Comparison of ENCODE assay signal across 27 mouse cellular contexts in genomic region chr2:52272146-52272545, GRCm38 (mm10).
DNase-seq lines count a peak whose midpoint lies in the region; ATAC-seq and TF ChIP-seq lines count a peak whose summit lies in the region.
"Had no signal": no experiment of that assay in that cellular context is flagged by ENCODE, and none has a peak within 500 bp of the region (broad histone marks: within the 10 kb centered on the region; RNA-seq: fewer than 3 reads in every experiment).

No protein-coding gene starts in this region.

- no peak overlapping the region for H3K4me2 ChIP-seq in hindbrain, postnatal 0 days (ENCODE audit: low read depth, low read length)
- H3K4me2 ChIP-seq in kidney, embryonic 15.5 days = no peak overlapping the region
- no peak overlapping the region for H3K4me2 ChIP-seq in neural tube, embryonic 15.5 days
- H3K4me2 ChIP-seq: embryonic facial prominence, embryonic 12.5 days; forebrain, embryonic 15.5 days; intestine, embryonic 15.5 days; limb, embryonic 13.5 days; liver, embryonic 11.5 days; lung, embryonic 15.5 days; midbrain, embryonic 11.5 days; neural tube, embryonic 12.5 days had no signal

- intact Hi-C loops in gastrocnemius, adult 2 months (cut with DNase I) = no loop called here
- intact Hi-C loops in gastrocnemius, postnatal 14 days (cut with DNase I; ENCODE audit: low total_unique reads) = no loop called here

- TF ChIP-seq CTCF in gastrocnemius, adult 2 months (IDR thresholded peaks at IDR 0.05) = no peak
- TF ChIP-seq CTCF in hindbrain, postnatal 0 days (IDR thresholded peaks at IDR 0.05; ENCODE audit: low read depth) = no peak

- H3K9me3 ChIP-seq in hindbrain, embryonic 10.5 days = no peaks in the 10 kb centered on the region
- H3K9me3 ChIP-seq in hindbrain, postnatal 0 days (ENCODE audit: low read length) = no peaks in the 10 kb centered on the region
- no peaks in the 10 kb centered on the region for H3K9me3 ChIP-seq in kidney, embryonic 15.5 days (replicated peaks)
- no peaks in the 10 kb centered on the region for H3K9me3 ChIP-seq in neural tube, embryonic 15.5 days (replicated peaks)
- H3K9me3 ChIP-seq: embryonic facial prominence, embryonic 12.5 days; forebrain, embryonic 10.5 days; forebrain, embryonic 15.5 days; G1E; intestine, embryonic 15.5 days; limb, embryonic 13.5 days; lung, embryonic 15.5 days; neural tube, embryonic 12.5 days had no signal

- no peak overlapping the region for H3K9ac ChIP-seq in hindbrain, postnatal 0 days (replicated peaks; ENCODE audit: low read length)
- H3K9ac ChIP-seq in kidney, embryonic 15.5 days = no peak overlapping the region
- no peak overlapping the region for H3K9ac ChIP-seq in neural tube, embryonic 15.5 days (replicated peaks)
- H3K9ac ChIP-seq: embryonic facial prominence, embryonic 12.5 days; forebrain, embryonic 15.5 days; intestine, embryonic 15.5 days; limb, embryonic 13.5 days; lung, embryonic 15.5 days; neural tube, embryonic 12.5 days had no signal

- 30% methylated on average over 1 of the region's 1 CpGs for WGBS in hindbrain, embryonic 10.5 days
- 27% methylated on average over 1 of the region's 1 CpGs for WGBS in hindbrain, postnatal 0 days
- WGBS in kidney, embryonic 15.5 days = 36% methylated on average over 1 of the region's 1 CpGs
- 43% methylated on average over 1 of the region's 1 CpGs for WGBS in neural tube, embryonic 15.5 days

- DNase-seq in gastrocnemius, adult 2 months = peak; percentile 61
- no peak for DNase-seq in gastrocnemius, postnatal 14 days
- DNase-seq in hindbrain, embryonic 10.5 days (ENCODE audit: low spot score) = peak; percentile 3
- no peak for DNase-seq in hindbrain, postnatal 0 days (ENCODE audit: low spot score)
- no peak for DNase-seq in kidney, adult 18-20 months
- DNase-seq in adrenal gland, postnatal 10 days = no peak
- DNase-seq: adrenal gland, postnatal 14 days; cerebellum, adult 11 months; cerebellum, adult 9-10 months; cerebellum, postnatal 36 days; embryo, embryonic 11 days; kidney, adult 9 months; kidney, postnatal 4 days; thymus, postnatal 4 days had no signal

- H3K27ac ChIP-seq in gastrocnemius, adult 2 months = peak overlapping the region; percentile 55
- no peak overlapping the region for H3K27ac ChIP-seq in hindbrain, embryonic 10.5 days
- no peak overlapping the region for H3K27ac ChIP-seq in hindbrain, postnatal 0 days
- no peak overlapping the region for H3K27ac ChIP-seq in kidney, embryonic 15.5 days
- H3K27ac ChIP-seq in neural tube, embryonic 15.5 days (replicated peaks) = peak overlapping the region; percentile 11; the same call in 1 of the 2 replicates
- H3K27ac ChIP-seq: embryonic facial prominence, embryonic 12.5 days; forebrain, embryonic 10.5 days; forebrain, embryonic 15.5 days; intestine, embryonic 15.5 days; limb, embryonic 13.5 days; lung, embryonic 15.5 days; neural tube, embryonic 12.5 days had no signal

- no peaks in the 10 kb centered on the region for H3K36me3 ChIP-seq in hindbrain, embryonic 10.5 days
- H3K36me3 ChIP-seq in hindbrain, postnatal 0 days (ENCODE audit: insufficient read depth, low read length) = no peaks in the 10 kb centered on the region
- H3K36me3 ChIP-seq in kidney, embryonic 15.5 days = no peaks in the 10 kb centered on the region
- no peaks in the 10 kb centered on the region for H3K36me3 ChIP-seq in neural tube, embryonic 15.5 days
- H3K36me3 ChIP-seq: embryonic facial prominence, embryonic 12.5 days; forebrain, embryonic 10.5 days; forebrain, embryonic 15.5 days; G1E; intestine, embryonic 15.5 days; limb, embryonic 13.5 days; lung, embryonic 15.5 days; neural tube, embryonic 12.5 days had no signal

- H3K27me3 ChIP-seq in hindbrain, embryonic 10.5 days (ENCODE audit: insufficient read depth, poor library complexity, severe bottlenecking) = no peaks in the 10 kb centered on the region
- no peaks in the 10 kb centered on the region for H3K27me3 ChIP-seq in hindbrain, postnatal 0 days (ENCODE audit: insufficient read depth, low read length)
- H3K27me3 ChIP-seq in kidney, embryonic 15.5 days = no peaks in the 10 kb centered on the region
- no peaks in the 10 kb centered on the region for H3K27me3 ChIP-seq in neural tube, embryonic 15.5 days (replicated peaks)
- H3K27me3 ChIP-seq: embryonic facial prominence, embryonic 12.5 days; forebrain, embryonic 15.5 days; intestine, embryonic 15.5 days; limb, embryonic 13.5 days; lung, embryonic 15.5 days; neural tube, embryonic 12.5 days had no signal

- no peak for ATAC-seq in hindbrain, postnatal 0 days
- 0 out of 2 replicates have a peak, but pooled peaks have one; percentile 40 for ATAC-seq in kidney, embryonic 15.5 days (replicated peaks; ENCODE audit: low FRiP score)
- ATAC-seq in neural tube, embryonic 15.5 days (ENCODE audit: low FRiP score) = no peak
- ATAC-seq: forebrain, embryonic 15.5 days; intestine, embryonic 15.5 days; midbrain, embryonic 16.5 days had no signal

- peaks cover 3% of the 10 kb centered on the region; the same call in 1 of the 2 replicates for H3K4me1 ChIP-seq in hindbrain, embryonic 10.5 days (replicated peaks)
- H3K4me1 ChIP-seq in hindbrain, postnatal 0 days (ENCODE audit: insufficient read depth, low read length) = no peaks in the 10 kb centered on the region
- no peaks in the 10 kb centered on the region for H3K4me1 ChIP-seq in kidney, embryonic 15.5 days
- H3K4me1 ChIP-seq in neural tube, embryonic 15.5 days = peaks cover 10% of the 10 kb centered on the region
- H3K4me1 ChIP-seq: embryonic facial prominence, embryonic 12.5 days; forebrain, embryonic 15.5 days; intestine, embryonic 15.5 days; lung, embryonic 15.5 days; neural tube, embryonic 12.5 days had no signal

- H3K4me3 ChIP-seq in gastrocnemius, adult 2 months = no peak overlapping the region
- H3K4me3 ChIP-seq in hindbrain, embryonic 10.5 days = no peak overlapping the region
- H3K4me3 ChIP-seq in hindbrain, postnatal 0 days (ENCODE audit: low read length) = no peak overlapping the region
- H3K4me3 ChIP-seq in kidney, embryonic 15.5 days (replicated peaks) = no peak overlapping the region
- no peak overlapping the region for H3K4me3 ChIP-seq in neural tube, embryonic 15.5 days (replicated peaks)
- H3K4me3 ChIP-seq: embryonic facial prominence, embryonic 12.5 days; forebrain, embryonic 10.5 days; forebrain, embryonic 15.5 days; intestine, embryonic 15.5 days; limb, embryonic 13.5 days; lung, embryonic 15.5 days; neural tube, embryonic 12.5 days had no signal

Comparison
In these comparisons a context has a peak if more than half of its experiments do, and no peak if none do; other contexts are left out.
1. DNase-seq: peak in gastrocnemius, adult 2 months (single experiment) and hindbrain, embryonic 10.5 days (single experiment); none in gastrocnemius, postnatal 14 days (single experiment), hindbrain, postnatal 0 days (single experiment), kidney, adult 18-20 months (single experiment) and adrenal gland, postnatal 10 days (single experiment).
2. H3K27ac ChIP-seq: peak in gastrocnemius, adult 2 months (single experiment) and neural tube, embryonic 15.5 days (single experiment); none in hindbrain, embryonic 10.5 days (single experiment), hindbrain, postnatal 0 days (single experiment) and kidney, embryonic 15.5 days (single experiment).